Mouse (Mus musculus): ENCODE measurements at regions not wholly inside any gene's neighbourhood (a gene's known extent, or its start where the extent isn't known, plus 50 kb on each side); places are given as distances from the start of the nearest gene placed in this dataset.

DNA sequence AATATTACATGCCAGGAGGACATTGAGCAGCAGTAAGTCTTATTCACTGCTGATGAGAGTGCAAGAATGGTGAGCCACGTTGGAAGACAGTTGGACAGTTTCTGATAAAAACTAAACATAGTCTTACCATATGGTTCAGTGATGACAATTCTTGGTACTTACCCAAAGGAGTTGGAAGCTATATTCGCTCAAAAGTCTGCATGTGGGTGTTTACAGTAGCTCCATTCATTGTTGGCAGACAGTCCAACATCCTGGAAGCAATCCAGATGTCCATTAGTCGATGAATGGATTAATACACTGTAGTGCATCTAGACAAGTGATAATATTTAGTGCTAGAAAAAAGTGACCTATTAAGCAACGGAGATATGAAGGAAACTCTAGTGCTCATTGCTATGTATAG lies 165.3 kb upstream of the Arrdc4 start:
- Histone ChIP-seq H3K9ac (ENCODE audit: control insufficient read depth, low read depth, low read length, poor library complexity, severe bottlenecking) (no peak overlapping the region), H3K4me1 (ENCODE audit: control insufficient read depth in 1 of 2, insufficient read depth in 2 of 2, low read length in 2 of 2) (no peaks in the 10 kb centered on the region), H3K79me2 (ENCODE audit: control insufficient read depth, insufficient read depth, low read length, poor library complexity) (no peaks in the 10 kb centered on the region), H3K27me3 (ENCODE audit: control insufficient read depth in 1 of 2, insufficient read depth in 2 of 2, low read length in 2 of 2) (no peaks in the 10 kb centered on the region), H3K9me3 (replicated peaks; ENCODE audit: insufficient read depth, low read length) (no peaks in the 10 kb centered on the region; the same call in 1 of the 2 replicates), H3K27ac (ENCODE audit: control insufficient read depth, low read depth, low read length) (no peak overlapping the region), H3K4me3 (ENCODE audit: control insufficient read depth in 1 of 2, insufficient read depth in 1 of 2, low read depth in 2 of 2, low read length in 2 of 2) (no peak overlapping the region), H3K36me3 (ENCODE audit: control insufficient read depth in 1 of 2, insufficient read depth in 2 of 2, low read length in 2 of 2) (no peaks in the 10 kb centered on the region)
- DNase-seq (ENCODE audit: low read depth, low spot score): no peak
- TF ChIP-seq ETS1 (IDR thresholded peaks at IDR 0.05; ENCODE audit: low read depth, low read length): no peak
- TF ChIP-seq MYB (IDR thresholded peaks at IDR 0.05; ENCODE audit: low read depth, low read length): no peak
- TF ChIP-seq GABPA (IDR thresholded peaks at IDR 0.05; ENCODE audit: low read depth, low read length): no peak
- TF ChIP-seq TBP (IDR thresholded peaks at IDR 0.05; ENCODE audit: low read depth, low read length): no peak
- no peak for TF ChIP-seq GATA1 (IDR thresholded peaks at IDR 0.05; ENCODE audit: low read depth, low read length)
- TF ChIP-seq MAZ (IDR thresholded peaks at IDR 0.05; ENCODE audit: low read depth, low read length): no peak
- TF ChIP-seq ZNF384 (IDR thresholded peaks at IDR 0.05; ENCODE audit: low read depth, low read length): no peak
- TF ChIP-seq E2F4 (IDR thresholded peaks at IDR 0.05; ENCODE audit: borderline replicate concordance, low read depth, low read length): no peak

- DNase-seq (ENCODE audit: low read depth, low spot score): no peak
- Histone ChIP-seq H3K27me3 (ENCODE audit: control insufficient read depth in 1 of 2, insufficient read depth in 2 of 2, low read length in 2 of 2) (no peaks in the 10 kb centered on the region), H3K9me3 (replicated peaks; ENCODE audit: insufficient read depth, low read length) (no peaks in the 10 kb centered on the region; the same call in 1 of the 2 replicates), H3K4me1 (ENCODE audit: control insufficient read depth in 1 of 2, insufficient read depth in 2 of 2, low read length in 2 of 2) (no peaks in the 10 kb centered on the region), H3K36me3 (ENCODE audit: control insufficient read depth in 1 of 2, insufficient read depth in 2 of 2, low read length in 2 of 2) (no peaks in the 10 kb centered on the region), H3K4me3 (ENCODE audit: control insufficient read depth in 1 of 2, insufficient read depth in 1 of 2, low read depth in 2 of 2, low read length in 2 of 2) (no peak overlapping the region), H3K79me2 (ENCODE audit: control insufficient read depth, insufficient read depth, low read length, poor library complexity) (no peaks in the 10 kb centered on the region), H3K27ac (ENCODE audit: control insufficient read depth, low read depth, low read length) (no peak overlapping the region), H3K9ac (ENCODE audit: control insufficient read depth, low read depth, low read length, poor library complexity, severe bottlenecking) (no peak overlapping the region)
- no peak for TF ChIP-seq ZC3H11A (IDR thresholded peaks at IDR 0.05; ENCODE audit: low read depth, low read length)
- no peak for TF ChIP-seq TBP (IDR thresholded peaks at IDR 0.05; ENCODE audit: low read depth, low read length)
- TF ChIP-seq TAL1 (IDR thresholded peaks at IDR 0.05; ENCODE audit: low read length): no peak
- no peak for TF ChIP-seq UBTF (IDR thresholded peaks at IDR 0.05; ENCODE audit: borderline replicate concordance, insufficient read depth, low read depth, low read length)
- TF ChIP-seq ZKSCAN1 (IDR thresholded peaks at IDR 0.05; ENCODE audit: low read depth, low read length): no peak
- TF ChIP-seq GABPA (IDR thresholded peaks at IDR 0.05; ENCODE audit: low read depth, low read length): no peak
- no peak for TF ChIP-seq POLR2AphosphoS2 (IDR thresholded peaks at IDR 0.05; ENCODE audit: low read length)
- TF ChIP-seq NRF1 (IDR thresholded peaks at IDR 0.05; ENCODE audit: insufficient read depth, low read depth, low read length, poor library complexity, severe bottlenecking): no peak
Observed at GRCm38 (mm10) chr7:68911989-68912655, 163.1 kb upstream of the Arrdc4 start.

DNA sequence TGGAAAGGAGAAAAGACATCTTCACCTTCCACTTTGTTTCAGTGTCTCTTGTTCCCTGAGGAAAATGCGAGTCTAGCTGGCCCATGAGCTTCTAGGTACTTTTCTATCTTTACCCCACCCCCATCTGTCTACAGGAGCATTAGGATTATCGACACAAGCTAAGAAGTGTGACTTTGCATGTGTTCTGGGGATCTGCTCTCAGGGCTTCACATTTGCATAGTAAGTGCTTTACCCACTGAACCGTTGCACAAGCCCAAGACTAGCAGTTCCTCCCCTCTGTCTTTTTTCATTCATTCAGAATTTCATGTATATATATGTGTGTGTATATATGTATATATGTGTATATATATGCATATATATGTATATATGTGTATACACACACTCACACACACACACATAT lies 162.5 kb upstream of the Arrdc4 start:
- Histone ChIP-seq H3K4me3 (ENCODE audit: control insufficient read depth in 1 of 2, insufficient read depth in 1 of 2, low read depth in 2 of 2, low read length in 2 of 2) (no peak overlapping the region), H3K27me3 (ENCODE audit: control insufficient read depth in 1 of 2, insufficient read depth in 2 of 2, low read length in 2 of 2) (no peaks in the 10 kb centered on the region), H3K4me1 (ENCODE audit: control insufficient read depth in 1 of 2, insufficient read depth in 2 of 2, low read length in 2 of 2) (no peaks in the 10 kb centered on the region), H3K36me3 (ENCODE audit: control insufficient read depth in 1 of 2, insufficient read depth in 2 of 2, low read length in 2 of 2) (no peaks in the 10 kb centered on the region), H3K27ac (ENCODE audit: control insufficient read depth, low read depth, low read length) (no peak overlapping the region), H3K9ac (ENCODE audit: control insufficient read depth, low read depth, low read length, poor library complexity, severe bottlenecking) (no peak overlapping the region), H3K9me3 (replicated peaks; ENCODE audit: insufficient read depth, low read length) (no peaks in the 10 kb centered on the region; the same call in 1 of the 2 replicates), H3K79me2 (ENCODE audit: control insufficient read depth, insufficient read depth, low read length, poor library complexity) (no peaks in the 10 kb centered on the region)
- no peak for DNase-seq (ENCODE audit: low read depth, low spot score)
- no peak for TF ChIP-seq ETS1 (IDR thresholded peaks at IDR 0.05; ENCODE audit: low read depth, low read length)
- TF ChIP-seq E2F4 (IDR thresholded peaks at IDR 0.05; ENCODE audit: borderline replicate concordance, low read depth, low read length): no peak
- no peak for TF ChIP-seq HCFC1 (IDR thresholded peaks at IDR 0.05; ENCODE audit: low read depth, low read length)
- no peak for TF ChIP-seq SMC3 (IDR thresholded peaks at IDR 0.05; ENCODE audit: low read depth, low read length)
- no peak for TF ChIP-seq GATA1 (IDR thresholded peaks at IDR 0.05; ENCODE audit: low read depth, low read length)
- TF ChIP-seq GABPA (IDR thresholded peaks at IDR 0.05; ENCODE audit: low read depth, low read length): no peak

All from MEL (cell line).